Mouse (Mus musculus) cerebral cortex, adult 2 months (tissue): ENCODE measurements around the gene Speg.

Source experiments
- WGBS: fragments of 180-500 bp; shearing (Covaris S2); methylation state at CpG from one replicate; pipeline ENCODE4 v1.1.7; 2018; 5-methylcytosine and 5-hydroxymethylcytosine counted together

Gene Speg

DNA sequence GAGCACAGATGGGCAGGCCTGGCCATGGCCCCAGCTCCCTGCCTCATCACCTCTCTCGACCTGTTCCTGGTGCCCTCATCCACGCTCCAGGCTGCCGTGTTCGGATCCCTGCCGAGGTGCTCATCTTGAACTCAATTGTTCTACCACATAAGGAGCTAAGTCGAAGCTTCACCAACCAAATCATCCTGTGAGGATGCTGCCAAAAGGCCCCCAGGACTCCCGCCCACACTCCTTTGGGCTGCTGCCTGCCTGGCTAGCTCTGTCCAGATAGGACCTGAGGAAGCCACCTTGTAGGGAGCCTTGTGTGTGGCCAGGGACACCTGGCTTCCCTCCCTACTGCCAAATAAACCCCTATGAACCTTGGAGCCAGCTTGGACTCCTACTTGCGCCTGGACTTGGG, 67.7 kb downstream of the Speg start:
- 51% methylated on average over 8 of the region's 8 CpGs for WGBS

DNA sequence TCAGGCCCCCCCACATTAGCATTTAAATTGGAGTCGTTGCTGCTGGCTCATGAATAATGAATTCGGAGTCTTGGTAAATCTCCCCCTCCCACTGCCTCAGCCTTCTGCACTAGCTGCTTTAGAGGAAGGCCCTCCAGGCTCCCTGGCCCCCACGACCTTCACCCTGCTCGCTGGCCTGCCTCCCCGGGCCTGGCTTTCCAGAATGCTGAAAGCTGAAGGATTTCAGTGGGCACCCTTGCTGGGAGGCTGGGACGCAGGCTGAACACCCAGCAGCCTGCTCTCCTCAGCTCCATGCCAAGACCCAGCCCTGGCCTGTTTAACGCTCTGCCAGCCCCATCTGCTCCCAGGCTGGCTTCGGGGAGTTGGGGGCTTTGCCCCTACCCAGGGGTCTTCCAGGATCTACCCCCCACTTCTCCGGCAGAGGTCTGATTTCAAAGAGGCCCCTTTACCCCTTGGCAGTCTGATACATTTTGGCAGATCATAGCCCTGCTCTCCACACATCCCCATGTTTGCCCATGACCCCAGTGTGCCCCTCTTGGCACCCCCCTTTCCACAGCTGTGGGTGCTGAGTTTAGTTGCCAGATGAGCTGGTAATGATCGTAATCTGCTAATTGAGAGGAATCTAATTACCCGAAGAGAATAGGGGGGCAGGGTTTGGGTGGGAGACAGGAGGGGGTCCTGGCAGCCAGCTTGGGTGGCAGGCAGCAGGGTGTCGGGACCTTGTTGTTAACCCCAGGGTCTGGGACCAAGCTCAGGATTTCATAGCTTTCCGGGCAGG, 68.3 kb downstream of the Speg start:
- 40% methylated on average over 13 of the region's 13 CpGs for WGBS

DNA sequence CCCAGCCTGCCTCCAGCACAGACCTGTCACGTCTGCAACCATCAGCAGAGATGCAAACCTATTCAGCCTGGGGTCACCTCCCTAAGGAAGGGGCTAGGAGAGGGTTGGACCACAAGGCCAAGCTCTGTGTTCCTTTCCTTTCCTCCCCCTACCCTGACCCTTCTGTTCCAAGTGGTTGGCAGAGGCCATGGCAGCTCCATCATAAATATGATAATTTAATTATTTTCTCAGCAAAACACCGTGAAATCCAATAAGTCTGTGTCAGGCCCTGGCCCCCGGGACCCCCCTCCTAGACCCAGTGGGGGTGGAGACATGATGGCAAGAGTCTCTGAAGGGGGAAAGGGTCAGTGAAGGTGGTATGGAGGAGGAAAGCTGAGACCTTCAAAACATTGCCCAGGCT, 69.1 kb downstream of the Speg start:
- WGBS: 61% methylated on average over 3 of the region's 3 CpGs

DNA sequence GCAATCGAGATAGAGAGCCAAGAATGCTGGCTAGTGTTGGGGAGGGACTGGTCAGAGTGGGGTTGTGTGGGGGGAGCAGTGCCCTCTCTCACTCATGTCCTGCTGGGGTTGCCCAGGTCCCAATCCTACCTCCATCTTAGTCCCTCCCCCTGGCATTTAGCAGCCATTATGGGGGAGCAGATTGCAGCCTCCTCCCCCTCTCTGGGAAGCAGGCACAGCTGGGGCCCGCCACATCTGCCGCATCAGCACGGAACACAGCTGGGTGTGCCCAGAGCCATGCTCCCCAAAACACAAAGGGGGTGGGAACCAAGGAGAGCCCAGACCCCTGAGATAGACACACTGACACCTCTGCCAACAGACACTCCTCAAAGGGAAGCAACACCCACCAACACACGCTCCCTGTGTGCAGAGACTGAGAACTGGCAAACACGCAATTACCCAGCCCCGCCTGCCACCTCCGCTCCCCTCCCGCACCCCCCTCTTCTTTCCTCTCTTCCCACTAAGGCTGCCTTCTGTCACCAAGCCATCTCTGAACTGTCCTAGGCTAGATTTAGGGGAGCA, 70.1 kb downstream of the Speg start:
- WGBS: 5% methylated on average over 9 of the region's 9 CpGs

DNA sequence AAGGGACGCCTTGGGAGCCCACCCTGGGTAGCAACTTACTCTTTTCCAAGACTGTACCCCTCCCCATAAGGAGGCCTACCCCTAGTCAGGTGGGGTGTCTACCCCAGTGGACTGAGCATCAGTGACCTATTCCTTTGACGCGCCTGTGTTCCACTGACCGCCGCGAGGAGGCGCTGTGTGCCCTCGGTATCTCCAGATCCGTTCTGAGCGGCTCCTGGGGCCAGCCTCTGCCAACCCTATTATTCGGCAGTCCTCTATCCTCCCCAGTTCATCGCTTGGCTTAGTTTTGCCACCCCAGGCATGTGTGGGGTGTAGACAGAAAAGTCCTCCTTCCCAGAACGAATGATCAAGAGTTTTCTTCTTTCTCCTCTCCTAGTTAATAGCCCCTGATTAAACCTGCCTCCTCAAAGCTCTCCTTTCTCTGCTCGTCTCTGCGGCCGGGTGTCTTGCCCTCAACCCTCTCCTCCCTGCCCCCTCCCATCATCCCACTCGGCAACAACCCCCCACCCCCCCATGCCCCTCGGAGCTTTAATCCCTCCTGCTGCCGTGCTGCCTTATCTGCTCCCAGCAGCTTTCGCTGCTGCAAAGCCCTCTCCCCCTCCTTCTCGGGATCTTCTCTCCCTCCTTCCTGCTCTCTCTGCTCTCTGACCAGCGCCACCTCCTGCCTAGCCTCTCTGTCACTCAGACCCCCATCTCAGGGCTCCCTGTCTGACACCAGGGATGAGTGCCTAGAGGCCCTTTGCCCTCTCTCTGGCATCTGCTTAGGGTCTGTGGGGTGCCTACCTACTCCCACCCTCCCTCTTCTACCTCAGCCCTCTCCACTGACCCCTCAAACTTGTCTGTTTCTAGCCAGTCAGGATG, 70.9 kb downstream of the Speg start:
- WGBS: 2% methylated on average over 22 of the region's 22 CpGs

DNA sequence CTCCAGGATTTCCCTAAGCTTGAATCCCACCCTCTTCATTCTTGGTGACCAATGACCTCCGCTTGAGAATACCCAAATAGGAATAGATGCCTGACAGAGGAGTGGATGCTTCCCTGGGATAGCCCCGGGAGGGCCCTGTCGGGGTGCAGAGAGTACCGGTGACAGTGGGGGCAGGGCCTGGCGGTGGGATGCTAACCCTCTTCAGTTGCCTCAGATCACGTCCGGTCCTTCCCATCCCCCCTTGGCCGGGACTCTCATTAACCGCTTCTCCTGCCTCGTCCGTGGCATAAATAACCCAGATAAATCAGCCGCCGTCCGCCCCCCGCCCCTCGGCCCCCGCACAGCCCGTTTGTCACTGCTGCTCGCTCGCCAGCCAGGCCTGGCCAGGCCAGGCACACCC, 71.6 kb downstream of the Speg start:
- 25% methylated on average over 20 of the region's 20 CpGs for WGBS

DNA sequence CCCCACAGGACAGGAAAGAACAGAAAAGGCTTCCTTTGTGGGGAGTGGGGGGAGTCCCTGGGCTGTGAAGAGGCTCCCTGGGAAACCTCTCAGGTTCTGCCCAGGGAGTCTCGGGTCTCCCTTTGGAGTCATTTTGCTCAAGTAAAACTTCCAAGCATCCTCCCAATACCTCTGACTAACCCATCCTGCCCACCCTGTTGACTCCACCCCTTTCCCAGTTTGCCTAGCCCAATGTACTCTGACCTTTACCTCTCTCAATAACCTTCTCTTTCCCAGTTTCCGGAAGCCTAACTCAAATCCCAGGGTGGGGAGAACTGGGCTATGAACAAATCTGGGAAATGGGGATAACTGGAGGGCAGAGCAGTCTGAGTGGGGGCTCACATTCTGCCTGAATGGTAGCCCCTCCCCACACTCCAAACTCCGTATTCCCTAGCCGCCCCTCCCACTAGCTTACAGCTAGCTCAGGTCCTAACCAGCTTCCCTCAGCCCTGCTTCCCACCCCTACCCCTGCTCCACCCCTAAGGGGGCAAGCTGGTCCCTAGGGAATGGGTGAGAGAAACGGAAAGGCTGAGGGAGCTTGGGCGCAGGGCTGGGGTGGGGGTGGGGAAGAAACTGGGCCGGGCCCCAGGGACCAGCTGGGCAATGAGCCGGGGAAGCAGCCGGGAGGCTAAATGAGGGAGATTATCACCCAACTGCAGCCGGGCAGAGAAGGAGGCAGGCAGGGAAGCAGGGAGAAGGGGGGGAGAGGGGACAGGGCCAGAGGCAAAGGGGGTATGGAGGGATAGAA, 72.4 kb downstream of the Speg start:
- WGBS: 13% methylated on average over 10 of the region's 10 CpGs

DNA sequence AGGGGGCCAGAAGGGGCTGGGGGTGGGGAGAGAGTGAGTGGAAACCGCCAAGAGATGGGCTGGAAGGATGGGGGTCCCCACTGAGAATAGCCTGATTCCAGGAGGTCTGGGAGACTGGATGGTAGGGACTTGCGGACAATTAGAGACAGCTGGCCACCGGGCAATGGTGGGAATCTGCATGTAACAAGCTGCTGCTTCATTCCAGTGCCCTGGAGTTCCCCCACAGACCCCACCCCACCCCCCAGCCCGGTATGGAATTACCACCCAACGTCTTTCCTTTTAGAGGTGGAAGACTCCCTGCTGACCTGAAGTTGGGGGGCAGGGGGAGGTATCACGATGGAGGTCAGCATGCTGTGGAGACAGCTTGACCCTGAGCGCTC, 72.9 kb downstream of the Speg start:
- WGBS: 2% methylated on average over 7 of the region's 7 CpGs

DNA sequence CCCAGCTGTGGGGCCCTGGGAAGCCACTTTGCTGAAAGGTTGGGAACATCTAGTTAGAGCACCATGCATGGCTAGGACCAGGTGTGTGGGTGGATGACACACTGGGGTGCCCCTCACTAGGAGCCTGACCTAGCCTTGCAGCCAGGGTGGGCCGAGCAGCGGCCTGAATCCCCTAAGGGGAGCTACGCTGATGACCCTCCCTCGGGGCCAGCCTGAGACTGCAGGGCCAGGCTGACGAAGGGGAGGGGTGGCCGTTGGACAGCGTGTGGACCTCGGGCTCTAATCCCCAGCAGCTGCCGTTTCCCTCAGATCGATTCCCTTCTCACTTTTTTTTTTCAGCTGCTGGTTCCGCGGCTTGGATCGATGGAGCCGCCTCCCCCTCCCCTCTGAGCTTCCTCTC, 73.8 kb downstream of the Speg start:
- 5% methylated on average over 14 of the region's 14 CpGs for WGBS

DNA sequence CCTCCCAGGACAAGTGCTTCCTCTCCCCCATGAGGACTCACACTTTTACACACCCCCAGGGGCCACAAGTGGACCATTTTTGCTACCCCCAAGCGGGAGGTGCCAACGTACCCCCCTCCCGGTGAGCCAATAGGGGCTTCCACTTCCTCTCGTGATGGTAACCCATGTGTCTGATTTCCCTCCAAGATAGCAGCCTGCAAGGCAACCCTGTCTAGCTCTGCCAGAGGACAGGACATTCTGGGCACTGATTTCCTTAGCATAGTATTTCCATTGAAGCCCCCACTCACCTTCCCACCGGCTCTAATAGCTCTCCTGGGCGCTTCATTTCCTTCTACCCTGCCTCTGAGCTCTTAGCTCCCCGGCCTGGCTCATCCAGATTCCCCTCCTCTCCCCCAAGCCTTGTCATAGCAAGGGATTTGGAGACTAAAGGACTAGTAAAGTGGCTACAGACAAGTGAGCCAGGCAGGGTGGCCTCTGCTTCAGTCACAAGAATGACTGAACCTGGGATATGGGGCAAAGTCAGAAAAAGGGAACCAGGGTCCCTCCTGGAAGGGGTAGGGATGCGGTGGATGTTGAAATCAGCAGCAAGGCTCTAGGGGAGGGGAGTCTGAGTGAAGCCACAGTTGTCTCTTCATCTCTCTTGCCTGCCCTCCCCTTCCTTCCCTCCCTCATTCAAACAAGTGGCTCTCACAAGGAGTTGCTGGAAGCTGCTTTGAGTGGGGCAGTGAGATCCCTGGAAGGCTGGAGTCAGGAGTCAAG, 74.5 kb downstream of the Speg start:
- 23% methylated on average over 8 of the region's 8 CpGs for WGBS

DNA sequence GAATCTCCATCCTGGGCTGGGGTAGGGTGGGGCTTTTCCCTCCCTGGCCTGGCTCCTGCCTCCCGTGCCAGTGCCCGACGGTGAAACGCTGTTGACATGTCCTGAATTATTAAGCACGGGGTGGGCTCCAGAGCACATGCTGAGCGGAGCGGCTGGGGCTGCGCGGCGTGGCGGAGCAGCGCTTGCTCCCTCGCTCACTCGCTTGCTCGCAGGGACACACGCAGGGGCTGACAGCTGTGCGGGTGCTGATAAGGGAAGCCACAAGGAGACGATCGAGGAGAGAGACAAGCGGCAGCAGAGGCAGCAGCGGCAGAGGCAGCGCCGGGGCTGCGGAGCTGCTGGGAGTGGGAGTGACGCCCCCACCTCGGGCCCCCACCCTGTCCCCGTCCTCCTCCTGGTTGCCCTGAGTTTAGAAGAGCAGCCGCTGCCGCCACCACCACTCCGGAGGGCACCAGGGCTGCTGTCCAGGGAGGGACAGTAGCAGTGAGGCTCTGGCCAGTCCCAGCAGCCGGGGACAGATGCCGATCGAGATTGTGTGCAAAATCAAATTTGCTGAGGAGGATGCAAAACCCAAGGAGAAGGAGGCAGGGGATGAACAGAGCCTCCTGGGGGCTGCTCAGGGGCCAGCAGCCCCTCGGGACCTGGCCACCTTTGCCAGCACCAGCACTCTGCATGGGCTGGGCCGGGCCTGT, 75.4 kb downstream of the Speg start, which contains the start of gene Asic4:
TSS of gene Asic4 (plus strand) at position 123 of the 692 bp plus-strand sequence.
- 7% methylated on average over 35 of the region's 35 CpGs for WGBS

DNA sequence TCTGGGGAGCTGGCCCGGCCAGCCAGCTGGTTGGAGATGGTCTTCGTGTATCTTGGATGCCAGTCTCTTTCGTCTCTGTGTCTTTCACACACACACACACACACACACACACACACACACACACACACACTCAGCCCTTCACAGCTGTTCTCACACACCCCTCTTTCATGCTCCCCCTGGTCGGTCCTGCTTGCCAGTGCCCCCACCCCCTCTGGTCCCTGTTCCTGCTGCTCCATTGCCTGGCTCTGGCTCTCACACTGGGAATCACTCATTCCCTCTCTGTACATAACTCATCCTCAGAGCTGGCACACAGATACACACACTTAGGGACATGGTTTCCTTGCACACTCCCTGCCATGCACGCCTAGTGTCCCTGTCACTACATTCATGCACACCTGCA, 76.8 kb downstream of the Speg start:
- WGBS: 48% methylated on average over 5 of the region's 5 CpGs

DNA sequence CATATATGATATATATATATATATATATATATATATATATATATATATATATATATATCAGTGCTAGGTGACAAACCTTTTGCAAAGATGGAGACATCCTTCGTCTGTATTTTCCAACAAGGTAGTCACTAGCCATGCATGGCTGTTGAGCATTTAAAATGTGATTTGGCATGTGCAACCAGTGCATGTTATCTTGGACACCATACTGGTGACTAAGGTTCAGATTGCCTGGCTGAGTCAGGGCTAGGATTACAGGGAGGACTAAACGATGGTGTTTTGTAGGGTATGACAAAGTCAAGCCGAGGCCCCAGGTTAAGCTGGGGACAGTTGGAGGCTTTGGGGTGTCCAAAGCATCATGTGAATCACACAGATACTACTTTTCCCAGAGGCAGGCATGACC, 80.3 kb downstream of the Speg start:
- WGBS: 85% methylated on average over 3 of the region's 3 CpGs

DNA sequence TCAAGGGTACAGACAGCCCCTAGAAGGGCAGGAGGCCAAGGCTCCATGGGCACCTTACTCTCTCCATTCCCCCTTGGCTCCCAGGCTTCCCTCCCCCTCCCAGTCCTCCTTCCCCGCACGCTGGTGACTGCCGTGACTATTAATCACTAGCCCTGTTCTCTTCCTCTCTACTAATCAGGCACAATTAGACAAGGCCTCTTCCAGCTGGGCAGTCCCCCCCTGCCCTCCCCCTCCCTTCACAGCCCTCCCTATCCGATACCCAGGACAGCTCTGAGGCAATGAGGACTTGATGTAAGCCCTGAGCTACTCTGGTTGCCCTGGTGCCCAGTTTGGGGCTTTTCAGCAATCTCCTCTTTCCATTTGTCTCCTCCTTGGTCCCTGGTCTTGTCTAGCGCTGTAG, 80.9 kb downstream of the Speg start:
- WGBS: 66% methylated on average over 5 of the region's 5 CpGs

DNA sequence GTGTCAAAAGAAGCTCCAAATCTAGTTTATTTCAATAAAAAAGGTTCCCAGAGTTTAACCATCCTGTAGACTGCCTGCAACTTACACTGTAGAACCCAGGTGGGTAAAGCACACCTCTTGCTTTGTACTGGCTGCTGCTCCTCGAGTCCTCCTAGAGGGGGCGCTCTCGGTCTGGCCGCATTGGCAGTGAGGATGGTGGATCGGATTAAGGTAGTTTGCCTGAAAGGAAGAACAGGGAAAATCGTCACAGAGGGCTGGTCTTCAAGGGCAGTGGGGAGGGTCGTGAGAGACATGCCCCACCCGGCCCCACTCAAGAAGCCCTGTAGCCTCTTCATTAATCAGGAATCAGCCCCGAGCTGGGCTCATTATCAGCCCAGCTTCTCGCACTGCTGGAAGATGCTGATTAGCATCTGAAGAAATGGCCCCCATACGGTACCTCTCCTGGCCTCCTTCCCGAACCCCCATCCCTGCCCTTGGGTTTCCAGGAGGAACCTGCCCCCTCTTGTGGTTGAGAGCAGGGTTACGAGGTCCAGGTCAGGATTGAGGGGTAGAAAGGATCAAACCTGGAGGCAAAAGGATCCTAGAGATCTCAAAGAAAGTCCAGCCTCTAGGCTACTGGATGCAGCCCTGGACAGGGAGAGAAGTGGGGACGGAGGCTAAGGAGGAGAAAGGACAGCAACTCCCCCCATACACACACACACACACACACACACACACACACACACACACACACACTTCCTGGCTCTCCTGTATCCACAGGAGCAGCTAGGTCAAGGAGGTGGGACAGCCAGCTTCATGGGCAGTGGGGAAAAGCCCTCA, 81.9 kb downstream of the Speg start:
- 28% methylated on average over 14 of the region's 14 CpGs for WGBS

DNA sequence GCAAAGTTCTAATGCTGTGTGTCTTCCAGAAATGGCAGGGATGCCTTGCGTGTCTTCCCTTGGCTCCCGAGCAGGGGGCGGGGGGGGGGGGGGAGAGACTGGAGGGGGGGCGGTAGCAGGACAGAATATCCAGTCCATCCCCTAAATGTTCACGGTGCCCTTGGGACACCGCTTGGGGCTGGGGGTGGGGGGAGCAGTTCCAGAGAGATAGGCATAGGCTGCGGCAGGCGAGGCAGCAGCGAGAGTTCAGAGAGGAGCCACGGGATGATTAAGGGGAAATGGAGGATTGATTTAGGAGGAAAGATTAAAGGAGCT, 82.6 kb downstream of the Speg start:
- WGBS: 11% methylated on average over 10 of the region's 10 CpGs

DNA sequence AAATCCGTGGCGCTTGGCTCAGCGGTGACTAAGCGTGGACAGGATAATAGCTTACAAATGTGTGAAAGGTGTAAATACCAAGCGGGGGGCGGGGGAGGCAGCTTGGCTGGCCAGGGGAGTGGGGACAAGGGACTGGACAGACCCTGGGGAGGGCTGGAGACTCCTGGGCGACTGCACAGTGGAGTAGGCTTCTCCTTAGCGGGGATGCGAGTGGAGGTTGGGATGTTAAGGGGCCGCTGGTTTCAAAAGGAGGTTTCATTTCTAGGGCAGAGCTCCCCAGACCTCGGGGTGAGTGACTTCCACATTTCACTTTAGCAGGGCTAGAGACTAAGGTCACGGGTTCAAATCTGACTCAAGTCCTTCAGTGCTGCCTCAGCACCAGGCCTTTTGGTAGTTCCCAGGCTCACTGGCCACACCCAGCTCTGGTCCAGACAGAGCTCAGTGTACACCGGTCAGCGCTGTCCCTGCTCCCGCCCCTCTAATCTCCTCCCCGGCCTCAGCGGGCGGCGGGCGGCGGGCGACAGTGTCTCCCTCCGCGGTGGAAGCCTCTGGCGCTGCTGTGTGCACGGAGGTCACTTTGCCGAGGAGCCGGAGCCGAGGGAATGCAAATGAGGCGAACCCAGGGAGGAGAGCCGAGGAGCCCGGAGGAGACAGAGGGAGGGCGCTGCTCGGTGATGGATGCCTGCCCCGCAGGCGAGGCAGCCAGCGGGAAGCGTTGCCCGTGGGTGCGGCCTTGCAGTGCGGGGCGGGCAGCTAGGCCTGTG, 83.1 kb downstream of the Speg start:
- 6% methylated on average over 42 of the region's 42 CpGs for WGBS

DNA sequence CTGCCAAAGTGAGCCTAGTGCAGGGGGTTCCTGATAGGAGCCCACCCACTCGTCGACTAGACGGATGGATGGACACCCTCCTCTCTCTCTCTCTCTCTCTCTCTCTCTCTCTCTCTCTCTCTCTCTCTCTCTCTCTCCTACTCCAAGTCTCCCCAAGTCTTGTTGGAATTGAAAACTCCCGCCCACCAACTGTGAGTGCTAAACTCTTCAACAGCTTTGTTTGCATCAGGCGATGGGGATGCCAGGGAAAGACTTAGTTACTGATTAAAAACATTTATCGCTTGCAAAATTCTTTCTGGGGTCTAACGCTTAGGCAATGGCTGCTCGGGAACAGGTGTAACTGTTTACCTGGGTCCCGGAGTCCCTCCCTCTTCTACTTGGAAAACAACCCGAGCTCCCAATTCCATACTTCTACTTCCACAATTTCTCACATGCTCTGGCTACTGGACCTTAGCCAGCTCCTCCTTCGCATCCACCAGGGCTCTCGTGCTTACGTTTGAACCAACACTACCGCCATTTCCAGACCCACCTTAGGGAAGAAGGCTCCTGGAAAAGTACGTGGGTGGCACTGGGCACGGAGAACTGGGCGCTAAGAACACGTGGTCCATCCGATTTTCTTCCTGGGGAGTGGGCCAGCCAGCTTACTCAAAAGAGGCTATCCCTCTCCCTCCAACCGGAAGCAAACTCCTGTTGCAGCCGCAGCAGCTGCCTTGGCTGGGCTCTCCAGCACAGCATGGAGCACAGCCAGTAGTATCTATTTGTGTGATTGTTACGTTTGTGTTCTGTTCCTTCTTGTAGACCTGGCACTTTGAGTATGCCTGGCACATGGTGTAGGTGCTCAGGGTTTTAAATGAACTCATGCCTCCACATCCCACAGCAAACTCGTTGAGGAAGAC, 83.9 kb downstream of the Speg start:
- 6% methylated on average over 23 of the region's 23 CpGs for WGBS
